In the genomic region with DNA sequence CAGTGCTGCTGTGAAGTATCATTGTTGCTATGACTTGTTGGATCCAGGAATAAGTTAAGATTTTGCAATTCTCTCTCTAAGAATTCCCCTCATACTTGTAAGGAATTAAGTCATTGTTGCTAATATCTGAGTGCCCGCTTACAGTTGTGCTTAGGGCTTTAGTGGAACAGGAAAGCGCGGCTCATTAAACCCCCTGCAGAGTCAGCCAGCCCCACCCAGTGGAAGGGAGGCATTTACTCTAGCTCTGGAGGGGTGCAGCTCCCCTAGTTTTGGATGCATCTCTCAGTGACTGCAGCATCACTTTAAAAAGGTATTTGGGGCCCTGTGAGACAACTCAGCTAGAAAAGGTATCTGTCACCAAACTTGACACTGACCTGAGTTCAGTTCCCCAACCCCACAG, we compare ENCODE assay signal across 26 mouse cellular contexts. TPM values are rescaled to one million over a fixed set of nuclear protein-coding genes. Genes with fewer than 3 reads are reported as not detected.
A peak's percentile ranks its signal among the peaks of the same experiment; 100 is the strongest.
DNase-seq lines count a peak whose midpoint lies in the region; ATAC-seq and TF ChIP-seq lines count a peak whose summit lies in the region.
"Had no signal": no experiment of that assay in that cellular context is flagged by ENCODE, and none has a peak within 500 bp of the region (broad histone marks: within the 10 kb centered on the region; RNA-seq: fewer than 3 reads in every experiment).

No protein-coding gene starts in this region.

- peak; percentile 20; the same call in 1 of the 2 replicates for ATAC-seq in hindbrain, embryonic 13.5 days (ENCODE audit: low FRiP score)
- no peak for ATAC-seq in hindbrain, embryonic 11.5 days (ENCODE audit: low FRiP score)
- ATAC-seq in lung, postnatal 0 days, result no peak
- no peak for ATAC-seq in stomach, postnatal 0 days (ENCODE audit: low FRiP score, low TSS enrichment)
- ATAC-seq: CD4-positive, CD25-positive, alpha-beta regulatory T cell, adult 4 months; forebrain, embryonic 14.5 days; inflammation-experienced regulatory T-cells, adult 6 months had no signal

- no peaks in the 10 kb centered on the region for H3K27me3 ChIP-seq in hindbrain, embryonic 13.5 days
- H3K27me3 ChIP-seq in hindbrain, embryonic 11.5 days (ENCODE audit: control insufficient read depth, insufficient read depth, low read length), result no peaks in the 10 kb centered on the region
- no peaks in the 10 kb centered on the region for H3K27me3 ChIP-seq in lung, postnatal 0 days (replicated peaks; ENCODE audit: insufficient read depth, low read length)
- no peaks in the 10 kb centered on the region for H3K27me3 ChIP-seq in stomach, postnatal 0 days (ENCODE audit: control insufficient read depth, insufficient read depth, low read length)
- H3K27me3 ChIP-seq: embryonic facial prominence, embryonic 15.5 days; heart, embryonic 12.5 days had no signal

- peaks cover 13% of the 10 kb centered on the region for H3K4me1 ChIP-seq in hindbrain, embryonic 13.5 days (replicated peaks)
- H3K4me1 ChIP-seq in hindbrain, embryonic 11.5 days (replicated peaks; ENCODE audit: control insufficient read depth, insufficient read depth, low read length), result no peaks in the 10 kb centered on the region
- no peaks in the 10 kb centered on the region for H3K4me1 ChIP-seq in lung, postnatal 0 days (ENCODE audit: insufficient read depth, low read depth, low read length)
- 0 out of 2 replicates have a peak, but pooled peaks cover 3% of the 10 kb centered on the region for H3K4me1 ChIP-seq in stomach, postnatal 0 days (replicated peaks; ENCODE audit: control insufficient read depth, insufficient read depth)

- TF ChIP-seq CTCF in lung, postnatal 0 days (IDR thresholded peaks at IDR 0.05), result no peak
- TF ChIP-seq CTCF in stomach, postnatal 0 days (IDR thresholded peaks at IDR 0.05; ENCODE audit: low read depth), result 0 out of 2 replicates have a peak, but pooled peaks have one; percentile 3

- no peak overlapping the region for H3K4me2 ChIP-seq in hindbrain, embryonic 13.5 days
- no peak overlapping the region for H3K4me2 ChIP-seq in hindbrain, embryonic 11.5 days (replicated peaks; ENCODE audit: low read depth, low read length)
- no peak overlapping the region for H3K4me2 ChIP-seq in lung, postnatal 0 days (replicated peaks; ENCODE audit: low read depth, low read length)
- H3K4me2 ChIP-seq in stomach, postnatal 0 days (replicated peaks; ENCODE audit: low read depth), result no peak overlapping the region
- H3K4me2 ChIP-seq: embryonic facial prominence, embryonic 15.5 days; heart, embryonic 12.5 days had no signal

- no peak overlapping the region; the same call in 1 of the 2 replicates for H3K27ac ChIP-seq in hindbrain, embryonic 13.5 days
- H3K27ac ChIP-seq in hindbrain, embryonic 11.5 days (ENCODE audit: low read depth, low read length), result no peak overlapping the region
- no peak overlapping the region for H3K27ac ChIP-seq in lung, postnatal 0 days (ENCODE audit: low read length)
- no peak overlapping the region for H3K27ac ChIP-seq in stomach, postnatal 0 days (replicated peaks)
- H3K27ac ChIP-seq: embryonic facial prominence, embryonic 15.5 days; forebrain, embryonic 10.5 days; gastrocnemius, adult 2 months; hindbrain, embryonic 10.5 days had no signal

- H3K9me3 ChIP-seq in hindbrain, embryonic 13.5 days, result no peaks in the 10 kb centered on the region
- H3K9me3 ChIP-seq in hindbrain, embryonic 11.5 days (ENCODE audit: control insufficient read depth, low read length), result no peaks in the 10 kb centered on the region
- no peaks in the 10 kb centered on the region for H3K9me3 ChIP-seq in lung, postnatal 0 days (ENCODE audit: low read length)
- H3K9me3 ChIP-seq in stomach, postnatal 0 days (ENCODE audit: control insufficient read depth, low read length), result no peaks in the 10 kb centered on the region
- H3K9me3 ChIP-seq: embryonic facial prominence, embryonic 15.5 days; forebrain, embryonic 10.5 days; G1E; heart, embryonic 12.5 days; hindbrain, embryonic 10.5 days had no signal

- no peak for DNase-seq in hindbrain, embryonic 11.5 days (ENCODE audit: low spot score)
- peak; percentile 31 for DNase-seq in lung, postnatal 0 days (ENCODE audit: low spot score)
- DNase-seq in lung, postnatal 10 days, result no peak
- DNase-seq in ES-CJ7 (ENCODE audit: low read depth, low spot score), result peak; percentile 84
- DNase-seq in stomach, postnatal 0 days (ENCODE audit: low spot score), result no peak
- no peak for DNase-seq in layer of hippocampus, postnatal 14 days (ENCODE audit: low spot score in 2 of 2)
- DNase-seq: adrenal gland, adult 8-10 months; adrenal gland, postnatal 36 days; B cell, adult 2 months; cerebellum, adult 11 months; cerebellum, adult 8-10 months; cerebellum, postnatal 14 days; embryo, embryonic 11 days; gastrocnemius, adult 2 months; gastrocnemius, postnatal 25 days had no signal

- no peak overlapping the region for H3K9ac ChIP-seq in hindbrain, embryonic 13.5 days
- no peak overlapping the region for H3K9ac ChIP-seq in hindbrain, embryonic 11.5 days (ENCODE audit: low read depth, low read length)
- H3K9ac ChIP-seq in lung, postnatal 0 days (replicated peaks; ENCODE audit: low read depth), result no peak overlapping the region
- no peak overlapping the region for H3K9ac ChIP-seq in stomach, postnatal 0 days (ENCODE audit: low read length)
- H3K9ac ChIP-seq: embryonic facial prominence, embryonic 15.5 days; heart, embryonic 12.5 days had no signal

- WGBS in hindbrain, embryonic 13.5 days, result 49% methylated on average over 3 of the region's 3 CpGs
- WGBS in hindbrain, embryonic 11.5 days, result 42% methylated on average over 3 of the region's 3 CpGs
- WGBS in lung, postnatal 0 days, result 45% methylated on average over 3 of the region's 3 CpGs
- 46% methylated on average over 3 of the region's 3 CpGs for WGBS in stomach, postnatal 0 days

- H3K4me3 ChIP-seq in hindbrain, embryonic 13.5 days, result no peak overlapping the region
- H3K4me3 ChIP-seq in hindbrain, embryonic 11.5 days (ENCODE audit: low read depth, low read length), result no peak overlapping the region
- H3K4me3 ChIP-seq in lung, postnatal 0 days (ENCODE audit: low read depth, low read length), result no peak overlapping the region
- H3K4me3 ChIP-seq in stomach, postnatal 0 days (ENCODE audit: low read depth, low read length), result no peak overlapping the region
- H3K4me3 ChIP-seq: embryonic facial prominence, embryonic 15.5 days; erythroblast, embryonic 14.5 days; forebrain, embryonic 10.5 days; gastrocnemius, adult 2 months; heart, embryonic 12.5 days; hindbrain, embryonic 10.5 days had no signal

- no peaks in the 10 kb centered on the region for H3K36me3 ChIP-seq in hindbrain, embryonic 13.5 days
- H3K36me3 ChIP-seq in hindbrain, embryonic 11.5 days (ENCODE audit: control insufficient read depth, insufficient read depth, low read length), result no peaks in the 10 kb centered on the region
- H3K36me3 ChIP-seq in lung, postnatal 0 days (ENCODE audit: insufficient read depth, low read length), result no peaks in the 10 kb centered on the region
- H3K36me3 ChIP-seq in stomach, postnatal 0 days (ENCODE audit: control insufficient read depth, insufficient read depth, low read length), result no peaks in the 10 kb centered on the region
- H3K36me3 ChIP-seq: embryonic facial prominence, embryonic 15.5 days; forebrain, embryonic 10.5 days; G1E; heart, embryonic 12.5 days; hindbrain, embryonic 10.5 days had no signal

- no peak for TF ChIP-seq EP300 in lung, postnatal 0 days (IDR thresholded peaks at IDR 0.05)
- TF ChIP-seq EP300 in stomach, postnatal 0 days (optimal IDR thresholded peaks at IDR 0.05), result no peak

RNA-seq across cellular contexts. Expression of a gene that starts 24.0 kb away (rescaled TPM):
- polyA plus RNA-seq in hindbrain, embryonic 13.5 days (2015; fragmentation: Nextera tagmentation; extraction: Ambion mirVana), result 47.8 and 50.5 TPM in 2 replicates
- 59.3 and 65.9 TPM in 2 replicates for polyA plus RNA-seq in hindbrain, embryonic 11.5 days (2014; fragmentation: Nextera tagmentation; extraction: Ambion mirVana)
- polyA plus RNA-seq in lung, postnatal 0 days (2015; fragmentation: Nextera tagmentation; extraction: Ambion mirVana), result 49.7 and 59.9 TPM in 2 replicates
- polyA plus RNA-seq in stomach, postnatal 0 days (2015; fragmentation: Nextera tagmentation; extraction: Ambion mirVana), result 23.1 and 25.5 TPM in 2 replicates
- 10 to 100 TPM; 15.9 to 17.1 TPM for total RNA-seq in layer of hippocampus, postnatal 14 days (2021)
- total RNA-seq: granulocyte monocyte progenitor cell, adult 5-6 weeks had no signal
- polyA plus RNA-seq: G1E had no signal

Comparison
In these comparisons a context has a peak if more than half of its experiments do, and no peak if none do; other contexts are left out.
1. DNase-seq: peak in lung, postnatal 0 days (single experiment) and ES-CJ7 (single experiment); none in hindbrain, embryonic 11.5 days (single experiment), lung, postnatal 10 days (single experiment), stomach, postnatal 0 days (single experiment) and layer of hippocampus, postnatal 14 days (0 of 2).